Mouse (Mus musculus): ENCODE results near the gene Pak7. TPM values are rescaled to one million over a fixed set of nuclear protein-coding genes. Genes with fewer than 3 reads are reported as not detected.
A peak's percentile ranks its signal among the peaks of the same experiment; 100 is the strongest.
"Not testable (repeated sequence)": the region's sequence is repeated elsewhere in the genome, so short reads cannot be mapped to it uniquely, and the experiment has no call there.

Pak7 gene
- 20.4 and 21.1 TPM in 2 replicates for polyA plus RNA-seq (2016; fragmentation: Nextera tagmentation; extraction: Ambion mirVana)

GRCm38 (mm10) chr2:136387181-136388131 lies at the start of gene Pak7:
Pak7 (minus strand) TSS chr2:136387967.
- Histone ChIP-seq H3K9ac (replicated peaks) (peak within 1 kb of the TSS; percentile 71), H3K4me2 (replicated peaks) (peak within 1 kb of the TSS; percentile 59), H3K9me3 (no peaks in the 10 kb centered on the region), H3K36me3 (no peaks in the 10 kb centered on the region), H3K27ac (replicated peaks) (peak within 1 kb of the TSS; percentile 88), H3K4me1 (no peaks in the 10 kb centered on the region), H3K27me3 (no peaks in the 10 kb centered on the region), H3K4me3 (peak within 1 kb of the TSS; percentile 60)
- ATAC-seq (ENCODE audit: low FRiP score, low read depth): peak; percentile 99
- under 1% methylated on average over 39 of the region's 39 CpGs for WGBS

GRCm38 (mm10) chr2:136425561-136425960 lies 37.8 kb upstream of the Pak7 start:
- Histone ChIP-seq H3K4me2 (replicated peaks) (no peak overlapping the region), H3K27me3 (no peaks in the 10 kb centered on the region), H3K9ac (replicated peaks) (no peak overlapping the region), H3K27ac (replicated peaks) (no peak overlapping the region), H3K9me3 (no peaks in the 10 kb centered on the region), H3K4me1 (no peaks in the 10 kb centered on the region), H3K4me3 (no peak overlapping the region), H3K36me3 (no peaks in the 10 kb centered on the region)
- no peak for ATAC-seq (ENCODE audit: low FRiP score, low read depth)
- 78% methylated on average over 6 of the region's 6 CpGs for WGBS

DNA sequence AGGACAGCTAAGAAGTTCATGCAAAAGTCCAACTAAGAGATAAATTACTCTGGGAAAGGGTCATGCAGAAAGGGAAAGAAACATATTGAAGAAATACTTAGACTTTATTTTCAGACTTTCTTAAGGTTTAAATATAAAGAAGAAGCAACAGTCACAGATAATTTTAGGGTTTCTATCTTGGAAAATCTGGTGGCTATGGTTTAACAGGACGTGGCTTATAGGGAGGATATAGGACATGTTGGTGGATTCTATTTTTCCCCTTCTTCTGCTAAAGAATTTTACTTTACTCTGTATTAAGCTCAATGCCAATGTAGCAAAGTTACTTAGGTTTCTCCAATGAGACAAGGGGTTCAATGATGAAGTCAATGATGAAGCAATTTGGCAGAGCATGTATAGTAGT lies 31.8 kb upstream of the Pak7 start:
- Histone ChIP-seq H3K9ac (replicated peaks) (no peak overlapping the region), H3K9me3 (no peaks in the 10 kb centered on the region), H3K4me1 (no peaks in the 10 kb centered on the region), H3K36me3 (no peaks in the 10 kb centered on the region), H3K4me3 (no peak overlapping the region), H3K27me3 (no peaks in the 10 kb centered on the region), H3K4me2 (replicated peaks) (no peak overlapping the region), H3K27ac (replicated peaks) (no peak overlapping the region)
- ATAC-seq (ENCODE audit: low FRiP score, low read depth): no peak
- WGBS: 90% methylated on average over 1 of the region's 1 CpGs

- Histone ChIP-seq H3K36me3 (no peaks in the 10 kb centered on the region), H3K9ac (replicated peaks) (no peak overlapping the region), H3K4me3 (no peak overlapping the region), H3K4me1 (no peaks in the 10 kb centered on the region), H3K27me3 (no peaks in the 10 kb centered on the region), H3K27ac (replicated peaks) (no peak overlapping the region), H3K9me3 (no peaks in the 10 kb centered on the region), H3K4me2 (replicated peaks) (no peak overlapping the region)
- ATAC-seq (ENCODE audit: low FRiP score, low read depth): no peak
These were observed 28.6 kb upstream of the Pak7 start for GRCm38 (mm10) chr2:136416381-136416780.

GRCm38 (mm10) chr2:136402587-136402986 lies 14.8 kb upstream of the Pak7 start:
- no peak for ATAC-seq (ENCODE audit: low FRiP score, low read depth)
- Histone ChIP-seq H3K27ac (replicated peaks) (no peak overlapping the region), H3K4me1 (no peaks in the 10 kb centered on the region), H3K4me3 (no peak overlapping the region), H3K9ac (replicated peaks) (no peak overlapping the region), H3K27me3 (no peaks in the 10 kb centered on the region), H3K9me3 (no peaks in the 10 kb centered on the region), H3K4me2 (replicated peaks) (no peak overlapping the region), H3K36me3 (no peaks in the 10 kb centered on the region)
- WGBS: 87% methylated on average over 4 of the region's 4 CpGs

DNA sequence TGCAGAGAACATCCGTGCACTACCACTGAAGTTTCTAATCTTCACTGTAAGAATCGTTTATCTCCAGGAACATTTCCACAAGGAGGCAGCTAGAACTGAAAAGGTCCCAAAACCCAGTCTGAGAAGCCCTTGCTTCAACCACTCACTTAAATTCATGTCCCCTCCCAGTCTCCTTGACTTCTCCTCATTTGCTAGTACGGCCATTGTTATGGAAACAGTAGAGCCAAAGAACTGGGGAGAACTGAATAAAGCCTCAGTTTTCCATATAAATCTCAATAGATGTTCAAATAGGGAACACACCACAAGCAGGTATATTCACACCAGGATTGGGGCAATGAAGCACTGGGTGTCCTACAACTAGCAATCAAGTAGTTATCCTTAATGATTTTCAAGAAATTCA lies 12.4 kb downstream of the Pak7 start:
- ATAC-seq (ENCODE audit: low FRiP score, low read depth): no peak

DNA sequence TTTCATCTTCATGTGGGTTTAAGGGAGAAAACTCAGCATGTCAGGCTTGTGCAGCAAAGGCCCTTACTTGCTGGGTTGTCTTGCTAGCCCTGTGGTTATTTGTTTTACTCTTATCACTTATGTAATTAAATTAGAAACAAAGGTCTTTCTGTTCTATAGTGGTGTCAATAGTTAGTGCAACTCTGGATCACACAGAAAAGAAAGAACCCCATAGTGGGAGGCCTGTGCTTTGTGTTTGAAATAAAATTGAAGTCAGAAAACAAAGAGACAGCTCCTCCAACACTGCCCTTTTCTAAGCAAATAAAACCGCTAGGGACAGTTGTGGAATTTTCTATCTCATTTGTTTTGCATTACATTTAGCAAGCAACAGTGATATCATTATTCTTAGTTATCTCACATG lies 15.4 kb downstream of the Pak7 start:
- no peaks in the 10 kb centered on the region for H3K27me3 ChIP-seq
- no peak overlapping the region for H3K4me2 ChIP-seq (replicated peaks)
- H3K36me3 ChIP-seq: no peaks in the 10 kb centered on the region
- H3K27ac ChIP-seq (replicated peaks): no peak overlapping the region
- no peaks in the 10 kb centered on the region for H3K9me3 ChIP-seq
- no peak overlapping the region for H3K9ac ChIP-seq (replicated peaks)
- 61% methylated on average over 1 of the region's 1 CpGs for WGBS
- ATAC-seq (ENCODE audit: low FRiP score, low read depth): no peak
- no peaks in the 10 kb centered on the region for H3K4me1 ChIP-seq
- H3K4me3 ChIP-seq: no peak overlapping the region

More for the DNA sequence above, 12.4 kb downstream of the Pak7 start:
- no peak overlapping the region for H3K4me2 ChIP-seq (replicated peaks)
- no peaks in the 10 kb centered on the region for H3K4me1 ChIP-seq
- no peak overlapping the region for H3K27ac ChIP-seq (replicated peaks)
- no peaks in the 10 kb centered on the region for H3K36me3 ChIP-seq
- no peak overlapping the region for H3K4me3 ChIP-seq
- H3K9me3 ChIP-seq: no peaks in the 10 kb centered on the region
- WGBS: 67% methylated on average over 3 of the region's 3 CpGs
- H3K9ac ChIP-seq (replicated peaks): no peak overlapping the region
- no peaks in the 10 kb centered on the region for H3K27me3 ChIP-seq

- H3K4me2 ChIP-seq (replicated peaks): no peak overlapping the region
- no peaks in the 10 kb centered on the region for H3K9me3 ChIP-seq
- no peak overlapping the region for H3K27ac ChIP-seq (replicated peaks)
- H3K4me3 ChIP-seq: no peak overlapping the region
- no peaks in the 10 kb centered on the region for H3K4me1 ChIP-seq
- WGBS: 86% methylated on average over 2 of the region's 2 CpGs
- no peaks in the 10 kb centered on the region for H3K36me3 ChIP-seq
- no peaks in the 10 kb centered on the region for H3K27me3 ChIP-seq
- H3K9ac ChIP-seq (replicated peaks): no peak overlapping the region
- ATAC-seq (ENCODE audit: low FRiP score, low read depth): peak; percentile 38; the same call in 1 of the 2 replicates
These were observed 36.2 kb downstream of the Pak7 start for GRCm38 (mm10) chr2:136351393-136352096.

- Histone ChIP-seq H3K4me2 (replicated peaks) (no peak overlapping the region), H3K36me3 (no peaks in the 10 kb centered on the region), H3K9ac (replicated peaks) (no peak overlapping the region), H3K27ac (replicated peaks) (no peak overlapping the region), H3K9me3 (no peaks in the 10 kb centered on the region), H3K27me3 (no peaks in the 10 kb centered on the region), H3K4me1 (no peaks in the 10 kb centered on the region), H3K4me3 (no peak overlapping the region)
- 69% methylated on average over 3 of the region's 3 CpGs for WGBS
- no peak for ATAC-seq (ENCODE audit: low FRiP score, low read depth)
These were observed 37.3 kb downstream of the Pak7 start for GRCm38 (mm10) chr2:136350459-136350858.

DNA sequence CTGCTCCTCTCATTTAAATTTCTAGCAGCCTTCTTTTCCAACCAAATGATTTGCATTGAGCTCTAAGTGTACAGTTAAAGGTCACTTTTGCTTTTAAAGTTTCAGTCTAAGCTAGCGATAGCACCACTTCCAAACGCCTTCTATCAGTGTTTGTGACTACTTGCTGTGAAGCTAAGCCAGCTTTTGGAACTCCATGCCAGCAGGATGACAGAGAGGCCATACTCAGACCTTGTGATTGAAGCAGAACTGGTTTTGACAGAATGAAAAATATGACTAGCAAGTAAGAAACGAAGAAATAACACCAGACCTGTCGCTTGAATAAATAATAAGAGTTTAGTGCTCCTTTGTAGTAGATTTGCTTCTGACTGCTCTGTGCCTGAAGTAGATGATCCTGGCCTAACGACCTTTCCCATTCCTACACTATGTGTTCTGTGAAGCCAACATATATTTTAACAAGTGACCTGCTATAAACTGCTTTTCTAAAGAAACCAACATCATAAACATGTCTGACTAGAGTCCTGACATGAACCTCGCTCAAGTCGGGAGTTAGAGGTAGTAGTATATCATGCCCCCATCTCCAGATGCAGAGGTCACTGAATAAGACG lies 38.0 kb downstream of the Pak7 start:
- H3K9me3 ChIP-seq: no peaks in the 10 kb centered on the region
- no peak for ATAC-seq (ENCODE audit: low FRiP score, low read depth)
- no peaks in the 10 kb centered on the region for H3K27me3 ChIP-seq
- no peak overlapping the region for H3K4me3 ChIP-seq
- no peak overlapping the region for H3K27ac ChIP-seq (replicated peaks)
- H3K4me1 ChIP-seq: no peaks in the 10 kb centered on the region
- WGBS: 84% methylated on average over 8 of the region's 8 CpGs
- no peaks in the 10 kb centered on the region for H3K36me3 ChIP-seq
- H3K4me2 ChIP-seq (replicated peaks): no peak overlapping the region
- H3K9ac ChIP-seq (replicated peaks): no peak overlapping the region

DNA sequence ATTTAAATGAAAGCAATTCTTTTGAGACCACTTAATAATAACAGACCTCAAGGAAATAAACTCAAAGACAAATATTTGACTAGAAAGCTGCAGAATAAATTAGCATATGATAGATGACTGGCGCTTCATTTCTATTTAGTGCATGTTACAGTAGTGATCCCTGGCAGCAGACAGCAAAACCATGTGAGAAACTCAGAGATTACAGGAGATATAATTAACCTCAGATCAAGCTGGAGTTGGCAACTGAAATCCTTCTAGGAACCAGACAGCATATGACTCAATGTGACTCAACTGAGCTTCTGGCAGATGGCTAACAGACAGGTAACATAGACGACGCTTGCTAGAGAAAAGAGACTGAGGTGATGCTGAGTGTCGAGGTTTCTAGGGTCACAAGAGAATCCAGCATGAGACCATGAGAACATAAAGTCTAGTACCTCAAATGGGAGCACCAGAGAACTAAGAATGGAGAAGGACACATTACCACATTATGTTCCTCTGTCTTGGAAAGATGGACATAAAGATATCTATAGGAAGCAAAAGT lies 43.5 kb downstream of the Pak7 start:
- H3K36me3 ChIP-seq; H3K4me1 ChIP-seq; H3K27me3 ChIP-seq; H3K4me3 ChIP-seq; H3K9ac ChIP-seq (replicated peaks); H3K4me2 ChIP-seq (replicated peaks); ATAC-seq (ENCODE audit: low FRiP score, low read depth); H3K27ac ChIP-seq (replicated peaks); H3K9me3 ChIP-seq: not testable (repeated sequence)
- 88% methylated on average over 4 of the region's 4 CpGs for WGBS

DNA sequence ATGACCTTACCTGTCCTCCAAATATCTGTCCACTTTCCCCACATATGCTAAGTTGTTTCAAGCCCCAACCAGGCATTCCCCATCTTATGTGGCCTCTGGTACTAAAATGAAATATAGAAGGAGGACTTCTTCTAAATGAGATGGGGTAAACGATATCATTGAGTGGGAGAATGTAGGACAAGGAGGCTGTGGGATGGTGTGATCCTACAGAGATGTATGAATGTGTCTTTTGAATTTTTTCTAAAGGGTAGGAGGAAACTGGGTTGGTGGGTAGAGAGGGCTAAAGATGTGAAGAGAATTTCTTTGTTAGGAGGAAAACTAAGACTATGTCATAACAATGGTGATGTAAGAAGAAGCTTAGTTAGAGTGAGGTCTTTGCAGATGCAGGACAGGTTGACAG lies 57.8 kb downstream of the Pak7 start:
- H3K4me1 ChIP-seq: no peaks in the 10 kb centered on the region
- no peaks in the 10 kb centered on the region for H3K27me3 ChIP-seq
- no peak overlapping the region for H3K4me2 ChIP-seq (replicated peaks)
- no peaks in the 10 kb centered on the region for H3K9me3 ChIP-seq
- ATAC-seq (ENCODE audit: low FRiP score, low read depth): no peak
- no peak overlapping the region for H3K27ac ChIP-seq (replicated peaks)
- no peak overlapping the region for H3K4me3 ChIP-seq
- WGBS: 79% methylated on average over 1 of the region's 1 CpGs
- H3K9ac ChIP-seq (replicated peaks): no peak overlapping the region
- no peaks in the 10 kb centered on the region for H3K36me3 ChIP-seq
